Mouse (Mus musculus) cerebellum, adult 9-11 months (tissue): ENCODE data around the gene Kat2b.
"Not testable (repeated sequence)": the region's sequence is repeated elsewhere in the genome, so short reads cannot be mapped to it uniquely, and the experiment has no call there.

Experiments used
- DNase-seq: peaks from one replicate; pipeline ENCODE4 v3.0.0; 2022

The Kat2b gene

DNA sequence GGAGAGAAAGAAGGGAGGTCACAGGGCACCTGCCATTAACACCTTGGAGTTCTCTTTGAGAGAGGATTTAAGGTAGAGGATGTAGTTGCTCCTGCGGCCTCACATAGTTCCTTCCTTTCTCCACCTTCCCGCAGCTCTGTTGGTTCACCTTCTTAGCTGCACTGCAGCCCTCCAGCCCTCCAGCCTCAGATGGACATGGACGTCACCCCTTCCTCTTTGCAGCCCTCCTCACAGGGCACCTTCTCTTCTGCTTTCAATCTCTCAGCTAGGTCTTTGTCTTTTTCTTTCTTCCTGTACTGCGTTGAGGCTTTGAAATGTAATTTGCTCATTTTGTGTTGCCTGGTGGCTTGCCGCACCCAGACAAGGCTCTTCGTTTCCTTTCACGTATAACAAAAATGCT is 36.6 kb downstream of the Kat2b start:
- DNase-seq = not testable (repeated sequence)

DNA sequence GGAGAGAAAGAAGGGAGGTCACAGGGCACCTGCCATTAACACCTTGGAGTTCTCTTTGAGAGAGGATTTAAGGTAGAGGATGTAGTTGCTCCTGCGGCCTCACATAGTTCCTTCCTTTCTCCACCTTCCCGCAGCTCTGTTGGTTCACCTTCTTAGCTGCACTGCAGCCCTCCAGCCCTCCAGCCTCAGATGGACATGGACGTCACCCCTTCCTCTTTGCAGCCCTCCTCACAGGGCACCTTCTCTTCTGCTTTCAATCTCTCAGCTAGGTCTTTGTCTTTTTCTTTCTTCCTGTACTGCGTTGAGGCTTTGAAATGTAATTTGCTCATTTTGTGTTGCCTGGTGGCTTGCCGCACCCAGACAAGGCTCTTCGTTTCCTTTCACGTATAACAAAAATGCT is 39.4 kb downstream of the Kat2b start:
- DNase-seq = not testable (repeated sequence)

DNA sequence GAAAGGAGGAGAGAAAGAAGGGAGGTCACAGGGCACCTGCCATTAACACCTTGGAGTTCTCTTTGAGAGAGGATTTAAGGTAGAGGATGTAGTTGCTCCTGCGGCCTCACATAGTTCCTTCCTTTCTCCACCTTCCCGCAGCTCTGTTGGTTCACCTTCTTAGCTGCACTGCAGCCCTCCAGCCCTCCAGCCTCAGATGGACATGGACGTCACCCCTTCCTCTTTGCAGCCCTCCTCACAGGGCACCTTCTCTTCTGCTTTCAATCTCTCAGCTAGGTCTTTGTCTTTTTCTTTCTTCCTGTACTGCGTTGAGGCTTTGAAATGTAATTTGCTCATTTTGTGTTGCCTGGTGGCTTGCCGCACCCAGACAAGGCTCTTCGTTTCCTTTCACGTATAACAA is 42.3 kb downstream of the Kat2b start:
- not testable (repeated sequence) for DNase-seq

DNA sequence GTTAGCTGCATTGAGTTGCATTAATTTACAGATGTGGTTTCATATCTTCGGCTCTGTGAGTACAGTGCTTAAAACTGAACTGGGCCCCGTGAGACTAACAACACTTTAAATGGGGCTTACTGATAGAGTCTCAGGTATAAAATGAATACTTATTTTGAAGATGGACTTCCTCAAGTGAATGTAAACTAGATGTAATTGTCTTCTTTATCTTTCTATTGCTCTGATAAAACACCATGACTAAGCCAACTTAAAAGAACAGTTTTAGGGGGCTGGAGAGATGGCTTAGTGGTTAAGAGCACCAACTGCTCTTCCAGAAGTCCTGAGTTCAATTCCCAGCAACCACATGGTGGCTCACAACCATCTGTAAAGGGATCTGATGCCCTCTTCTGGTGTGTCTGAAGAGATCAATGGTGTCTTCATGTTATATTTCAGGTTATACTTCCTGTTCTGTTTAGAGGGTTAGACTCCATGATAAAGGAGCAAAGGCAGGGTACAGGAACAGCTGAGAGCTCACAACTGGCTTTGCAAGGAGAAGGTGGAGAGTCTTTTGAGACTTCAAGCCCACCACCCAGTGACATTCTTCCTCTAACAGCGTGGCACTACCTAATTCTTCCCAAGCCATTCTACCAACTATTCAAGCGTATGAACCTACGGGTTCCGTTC is 50.8 kb downstream of the Kat2b start:
- DNase-seq = no peak

DNA sequence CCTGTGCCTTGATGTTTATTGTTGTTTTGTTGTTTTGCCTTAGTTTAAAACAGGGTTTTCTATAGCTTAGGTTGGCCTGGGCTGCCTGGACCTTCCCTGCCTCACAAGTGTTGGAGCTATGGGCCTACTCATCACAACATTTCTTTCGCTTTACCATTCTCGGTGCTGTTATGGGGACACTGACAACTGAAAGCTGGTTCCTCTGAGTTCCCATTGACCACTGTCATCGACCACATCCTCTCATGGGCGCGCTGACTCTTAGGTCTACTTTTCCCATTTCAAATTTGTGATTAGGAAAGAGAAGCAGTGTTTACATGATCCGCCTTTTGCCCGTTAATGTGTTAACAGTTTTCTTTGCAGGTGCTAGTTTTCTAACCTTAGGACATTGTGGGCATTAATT is 51.7 kb downstream of the Kat2b start:
- DNase-seq = no peak

DNA sequence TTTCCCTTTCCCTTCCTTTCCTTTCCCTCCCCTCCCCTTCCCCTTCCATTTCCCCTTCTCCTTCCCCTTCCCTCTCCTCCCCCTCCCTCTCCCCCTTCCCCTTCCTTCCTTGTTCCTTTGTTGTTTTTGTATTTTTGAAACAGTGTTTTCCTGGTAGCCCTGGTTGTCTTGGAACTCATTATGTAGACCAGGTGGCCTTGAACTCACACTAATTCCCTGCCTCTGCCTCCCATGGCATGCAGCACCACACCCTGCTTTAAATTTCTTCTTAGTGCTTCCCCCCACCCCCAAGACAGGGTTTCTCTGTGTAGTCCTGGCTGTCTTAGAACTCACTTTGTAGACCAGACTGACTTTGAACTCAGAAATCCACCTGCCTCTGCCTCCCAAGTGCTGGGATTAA is 52.7 kb downstream of the Kat2b start:
- DNase-seq = no peak

DNA sequence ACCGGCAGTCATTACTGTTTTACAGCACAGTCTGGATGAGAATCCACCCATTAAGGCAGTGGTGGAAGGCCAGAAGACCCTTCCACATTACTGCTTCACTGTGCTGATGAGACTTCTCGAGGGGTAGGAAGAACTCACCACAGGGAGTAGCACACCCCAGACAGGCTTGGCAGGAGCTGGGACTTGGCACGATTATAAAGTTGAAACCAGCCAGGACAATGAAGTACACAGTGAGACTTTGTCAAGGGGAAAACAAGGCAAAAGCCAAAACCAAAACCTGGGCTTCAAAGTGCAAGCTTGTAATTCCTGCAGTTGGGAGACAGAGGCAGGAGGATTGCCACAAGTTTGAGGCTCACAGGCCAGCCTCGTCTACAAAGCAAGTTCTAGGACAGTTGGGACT is 54.0 kb downstream of the Kat2b start:
- no peak for DNase-seq

DNA sequence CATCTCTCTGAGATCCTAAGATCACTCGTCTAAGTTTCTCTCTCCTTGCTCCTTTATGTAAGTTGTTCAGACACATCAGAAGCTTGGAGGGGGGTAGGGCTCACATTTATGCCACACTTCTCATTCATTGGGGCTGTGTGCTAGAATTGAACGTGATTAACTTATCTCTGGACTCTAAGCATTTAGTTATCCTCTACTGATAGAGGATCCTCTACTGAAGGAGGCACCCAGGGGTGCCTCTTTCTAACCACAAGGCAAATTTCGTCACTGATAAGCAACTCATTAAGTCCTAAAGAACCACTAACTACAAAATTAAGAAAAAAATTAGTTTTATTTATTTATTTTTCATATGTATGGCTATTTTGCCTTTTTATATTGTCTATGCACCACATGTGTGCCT is 55.5 kb downstream of the Kat2b start:
- DNase-seq = no peak

DNA sequence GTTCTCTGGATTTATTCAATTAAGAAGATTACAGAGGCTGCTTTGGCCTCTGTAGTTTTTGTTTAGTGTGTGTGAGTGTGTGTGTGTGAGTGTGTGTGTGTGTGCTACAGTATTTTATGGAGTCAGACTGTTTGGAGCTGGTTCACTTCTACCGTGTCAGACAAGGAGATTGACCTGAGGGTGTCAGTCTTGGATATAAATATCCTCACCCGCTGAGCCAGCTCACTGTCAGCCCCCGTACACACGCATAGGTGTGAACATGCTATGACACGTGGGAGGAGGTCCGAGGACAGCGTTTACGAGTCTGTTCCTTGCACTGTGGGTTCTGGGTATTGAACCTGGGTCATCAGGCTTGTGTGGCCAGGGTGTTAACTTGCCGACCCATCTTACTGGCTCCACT is 57.1 kb downstream of the Kat2b start:
- DNase-seq = no peak

DNA sequence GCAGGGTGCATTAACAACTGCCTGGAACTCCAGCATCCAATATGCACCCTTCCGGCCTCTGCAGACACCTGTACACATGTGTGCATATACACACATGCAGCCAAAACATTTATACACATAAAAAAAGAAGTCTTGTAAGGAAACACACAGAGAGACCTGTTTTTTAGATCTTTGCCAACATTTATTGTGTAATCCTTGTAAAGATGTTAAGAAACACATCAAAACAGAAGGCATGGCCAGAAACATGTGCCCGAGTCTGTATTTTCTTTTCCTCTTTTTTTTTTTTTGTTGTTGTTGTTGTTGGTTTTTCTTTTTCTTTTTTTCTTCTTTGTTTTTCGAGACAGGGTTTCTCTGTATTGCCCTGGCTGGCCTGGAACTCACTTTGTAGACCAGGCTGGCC is 59.5 kb downstream of the Kat2b start:
- no peak for DNase-seq

DNA sequence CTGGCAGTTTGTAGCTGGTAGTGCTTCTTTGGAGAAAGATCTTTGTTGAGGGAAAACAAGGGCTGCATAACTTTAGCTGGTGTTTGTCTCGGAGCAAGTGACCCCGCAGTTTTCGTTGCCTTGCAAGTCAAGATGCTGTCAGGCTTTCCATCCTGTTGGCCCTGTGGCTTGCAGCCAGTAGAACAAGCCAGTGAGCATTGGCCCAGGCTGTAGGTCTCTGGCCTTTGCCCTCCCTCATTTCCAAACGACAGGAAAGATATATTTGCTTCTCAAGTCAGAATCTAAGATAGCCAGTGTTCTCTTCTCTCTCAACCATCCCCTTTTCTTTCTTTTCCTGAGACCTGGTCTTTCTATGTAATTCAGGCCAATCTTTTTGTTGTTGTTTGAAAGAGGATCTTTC is 60.8 kb downstream of the Kat2b start:
- DNase-seq = peak; percentile 26

DNA sequence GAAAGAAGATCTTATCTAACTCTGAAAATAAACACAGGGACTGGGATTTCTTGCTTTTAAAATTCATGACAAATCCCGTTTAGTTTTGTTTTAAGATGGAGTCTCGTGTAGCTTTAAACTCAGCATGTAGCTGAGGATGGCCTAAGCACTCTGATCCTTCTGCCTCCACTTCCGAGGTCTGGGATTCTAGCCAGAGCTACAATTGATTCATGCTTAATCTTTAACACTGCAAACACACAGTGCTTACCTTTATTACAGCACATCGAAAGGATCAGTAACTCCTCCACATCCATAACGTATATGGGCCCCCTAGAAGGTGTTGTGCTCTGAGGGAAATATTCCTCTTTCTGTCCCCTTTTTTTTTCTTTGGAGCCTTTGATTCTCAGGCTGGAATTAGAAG is 61.5 kb downstream of the Kat2b start:
- DNase-seq = peak; percentile 41

DNA sequence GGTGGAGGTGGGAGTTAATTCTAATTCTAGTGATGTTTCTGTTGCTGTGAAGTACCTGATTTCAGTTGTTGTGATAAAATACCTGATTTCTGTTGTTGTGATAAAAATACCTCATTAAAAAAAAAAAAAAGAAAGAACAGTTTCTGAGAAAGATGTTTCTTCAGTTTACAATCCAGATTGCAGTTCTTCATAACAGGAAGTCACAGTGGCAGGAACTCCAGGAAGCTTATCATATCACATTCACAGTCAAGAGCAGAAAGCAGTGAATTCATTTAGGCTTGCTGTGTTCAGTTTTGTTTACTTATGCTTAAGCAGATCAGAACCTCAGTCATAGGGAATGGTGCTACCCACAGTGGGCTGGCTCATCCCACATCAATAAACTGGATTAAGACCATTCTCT is 64.7 kb downstream of the Kat2b start:
- no peak for DNase-seq

DNA sequence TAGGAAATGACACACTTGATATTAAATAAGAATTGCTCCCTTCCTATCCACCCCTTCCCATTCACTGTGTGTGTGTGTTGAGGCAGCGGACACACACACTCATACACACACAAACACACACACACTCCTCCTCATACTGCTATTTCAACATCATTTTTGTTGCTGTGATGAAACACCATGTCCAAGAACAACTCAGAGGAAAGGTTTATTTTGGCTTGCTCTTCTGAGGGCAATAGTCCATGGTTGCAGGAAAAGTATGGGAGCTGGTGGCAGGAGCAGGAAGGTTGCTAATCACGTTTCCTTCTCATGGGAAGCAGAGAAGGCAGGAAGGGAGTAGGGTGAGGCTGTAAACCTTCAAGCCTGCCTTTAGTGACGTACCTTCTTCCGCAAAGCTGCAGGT is 76.7 kb downstream of the Kat2b start:
- DNase-seq = no peak

DNA sequence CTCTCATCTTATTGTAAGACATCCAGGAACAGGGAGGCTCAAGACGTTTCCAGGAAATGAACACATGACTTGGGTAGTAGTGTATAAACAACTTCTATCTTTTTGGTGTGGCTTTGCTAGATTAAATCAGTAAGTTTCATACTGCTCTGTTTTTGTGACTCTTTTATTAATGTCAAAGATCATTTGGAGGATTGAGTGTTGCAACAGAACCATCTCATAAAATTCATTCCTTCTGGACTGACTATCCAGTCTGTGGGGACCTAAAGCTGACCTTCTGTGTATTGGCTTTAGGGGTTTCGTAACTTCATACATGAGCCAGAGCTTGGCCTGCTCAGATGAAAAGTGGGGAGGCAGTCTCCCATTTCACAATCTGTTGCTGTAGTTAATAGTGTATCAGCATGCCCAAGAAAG is 83.6 kb downstream of the Kat2b start:
- DNase-seq = no peak

DNA sequence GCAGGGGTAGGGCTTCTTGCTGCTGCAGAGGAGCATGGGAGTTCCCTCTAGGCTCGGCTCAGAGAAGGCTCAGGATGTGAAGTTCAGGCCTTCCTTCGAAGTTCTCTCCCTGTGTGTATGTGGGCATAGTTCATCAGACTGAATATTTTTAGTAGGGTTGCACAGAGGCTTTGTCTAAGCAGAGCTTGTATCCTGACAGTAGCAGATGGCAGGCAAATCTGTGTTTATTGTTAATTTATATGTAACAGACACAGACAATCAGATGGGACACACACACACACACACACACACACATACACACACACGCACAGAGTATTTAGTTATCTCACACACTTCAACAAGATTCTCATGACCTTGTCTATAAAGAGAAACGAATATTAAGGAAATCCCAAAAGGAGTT is 87.9 kb downstream of the Kat2b start:
- DNase-seq = no peak

DNA sequence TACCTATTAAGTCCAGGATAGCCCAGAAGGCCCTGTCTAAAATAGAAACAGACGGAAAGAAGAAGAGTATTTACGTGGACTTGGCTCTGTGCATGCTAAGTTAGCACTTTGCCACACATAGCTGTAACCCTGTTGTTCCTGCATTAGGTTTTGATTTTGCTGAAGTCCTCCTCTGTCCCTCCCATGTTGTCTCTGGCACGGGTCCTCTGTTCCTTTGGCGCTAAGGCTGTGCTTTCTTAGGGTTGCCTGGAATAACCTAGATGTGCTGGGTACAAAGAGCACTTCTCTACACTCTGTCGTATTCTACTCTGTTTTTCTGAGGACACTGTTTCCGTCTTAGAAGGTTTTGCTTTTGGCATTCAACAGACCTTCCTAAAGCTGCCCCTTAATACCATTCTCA is 88.4 kb downstream of the Kat2b start:
- DNase-seq = no peak

DNA sequence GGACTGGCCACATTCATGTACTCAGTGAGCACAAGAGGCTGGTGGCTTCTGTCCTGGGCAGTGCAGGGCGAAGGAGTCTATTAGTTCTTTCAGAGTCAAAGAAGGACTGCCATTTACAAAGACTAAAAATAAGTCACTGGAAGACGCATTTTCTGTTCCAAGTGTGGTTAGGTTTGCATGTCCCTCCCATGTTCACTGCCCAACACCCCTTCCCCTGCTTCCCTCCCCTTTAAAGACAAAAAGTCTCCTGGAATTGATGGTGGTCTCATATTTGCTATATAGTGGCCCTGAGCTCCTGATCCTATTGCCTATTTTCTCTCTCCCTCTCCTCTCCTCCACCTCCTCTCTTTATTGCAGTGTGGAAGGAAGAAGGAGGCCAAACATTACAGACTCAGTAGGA is 89.3 kb downstream of the Kat2b start:
- DNase-seq = no peak

DNA sequence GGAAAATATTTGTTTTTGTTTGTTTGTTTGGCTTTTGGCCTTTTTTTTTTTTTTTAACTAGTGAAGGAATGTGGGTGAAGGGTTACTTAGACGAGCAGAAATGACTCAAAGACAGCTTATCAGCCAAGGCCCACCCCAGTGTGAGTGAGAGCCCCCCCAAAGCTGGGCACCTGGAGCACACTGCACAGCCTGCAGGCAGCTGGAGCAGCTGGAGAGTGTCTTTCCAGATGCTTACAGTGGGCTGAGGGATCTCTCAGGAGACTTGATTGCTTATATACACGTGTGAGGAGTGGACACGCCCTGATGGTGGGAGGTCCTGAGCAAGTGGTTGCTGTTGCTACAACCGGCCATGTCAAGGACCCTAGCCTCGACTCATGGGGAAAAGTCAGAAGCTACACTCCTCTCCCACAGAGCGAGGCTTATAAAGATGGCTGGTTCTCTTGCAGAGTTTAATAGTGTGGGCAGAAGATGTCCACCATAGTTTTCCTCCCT is 89.8 kb downstream of the Kat2b start:
- no peak for DNase-seq

DNA sequence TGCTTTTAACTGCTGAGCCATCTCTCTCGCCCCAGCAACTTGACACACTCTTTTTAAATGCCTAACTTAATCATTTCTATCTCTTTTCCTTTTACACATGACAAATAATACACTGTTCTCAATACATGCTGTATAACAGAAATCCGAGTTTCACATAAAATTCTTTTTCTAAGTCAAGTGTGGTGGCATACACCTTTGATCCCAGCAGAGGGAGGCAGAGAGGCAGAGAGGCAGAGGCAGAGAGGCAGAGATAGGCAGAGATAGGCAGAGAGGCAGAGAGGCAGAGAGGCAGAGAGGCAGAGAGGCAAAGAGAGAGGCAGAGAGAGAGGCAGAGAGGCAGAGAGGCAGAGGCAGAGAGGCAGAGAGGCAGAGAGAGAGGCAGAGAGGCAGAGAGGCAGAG is 90.7 kb downstream of the Kat2b start:
- not testable (repeated sequence) for DNase-seq

DNA sequence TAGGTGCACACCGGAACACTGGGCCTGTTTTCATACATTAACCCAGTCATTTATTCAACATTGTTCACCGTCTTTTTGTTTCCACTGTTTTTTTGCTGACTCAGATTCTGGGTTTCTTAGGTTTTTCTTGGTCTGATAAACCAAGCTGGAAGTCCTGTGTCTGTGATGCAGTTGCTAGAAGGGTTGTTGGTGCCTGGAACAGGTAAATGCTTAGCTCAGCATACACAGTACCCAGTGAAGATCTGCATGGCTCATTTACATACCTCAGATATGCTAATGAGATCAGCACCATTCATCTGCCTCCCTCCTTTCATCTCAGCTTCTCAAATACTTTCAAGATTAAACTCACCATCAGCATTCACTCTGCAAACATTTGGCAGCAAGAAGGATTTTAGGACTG is 92.0 kb downstream of the Kat2b start:
- no peak for DNase-seq

DNA sequence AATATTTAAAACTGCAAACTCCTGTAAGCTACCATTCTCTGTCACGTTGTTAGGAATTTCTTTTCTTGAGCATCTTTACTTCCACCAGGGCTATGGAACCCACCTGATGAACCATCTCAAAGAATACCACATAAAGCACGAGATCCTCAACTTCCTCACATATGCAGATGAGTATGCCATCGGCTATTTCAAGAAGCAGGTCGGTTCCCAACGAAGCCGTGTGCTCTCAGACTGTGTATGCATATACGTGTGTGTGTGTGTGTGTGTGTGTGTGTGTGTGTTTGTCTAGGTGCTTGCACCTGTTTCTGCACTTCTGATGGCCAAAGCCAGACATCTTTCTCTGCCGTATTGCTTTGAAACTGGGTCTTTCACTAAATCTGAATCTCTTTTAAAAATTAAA is 92.6 kb downstream of the Kat2b start:
- no peak for DNase-seq

DNA sequence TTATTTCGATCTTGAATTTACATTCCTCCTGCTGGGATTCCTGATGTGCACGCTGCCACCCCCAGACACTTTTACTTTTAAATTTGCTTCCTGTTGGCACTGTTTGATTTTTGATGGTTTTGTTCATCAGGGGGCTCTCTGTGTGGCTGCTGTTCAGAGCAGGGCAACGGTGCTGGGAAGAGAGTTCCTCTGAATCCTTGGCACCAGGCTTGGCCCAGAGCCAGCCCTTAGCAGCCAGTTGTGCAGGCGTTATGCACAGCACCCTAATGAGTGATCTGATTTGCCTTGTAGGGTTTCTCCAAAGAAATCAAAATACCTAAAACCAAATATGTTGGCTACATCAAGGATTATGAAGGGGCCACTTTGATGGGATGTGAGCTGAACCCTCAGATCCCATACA is 93.1 kb downstream of the Kat2b start:
- DNase-seq = no peak

DNA sequence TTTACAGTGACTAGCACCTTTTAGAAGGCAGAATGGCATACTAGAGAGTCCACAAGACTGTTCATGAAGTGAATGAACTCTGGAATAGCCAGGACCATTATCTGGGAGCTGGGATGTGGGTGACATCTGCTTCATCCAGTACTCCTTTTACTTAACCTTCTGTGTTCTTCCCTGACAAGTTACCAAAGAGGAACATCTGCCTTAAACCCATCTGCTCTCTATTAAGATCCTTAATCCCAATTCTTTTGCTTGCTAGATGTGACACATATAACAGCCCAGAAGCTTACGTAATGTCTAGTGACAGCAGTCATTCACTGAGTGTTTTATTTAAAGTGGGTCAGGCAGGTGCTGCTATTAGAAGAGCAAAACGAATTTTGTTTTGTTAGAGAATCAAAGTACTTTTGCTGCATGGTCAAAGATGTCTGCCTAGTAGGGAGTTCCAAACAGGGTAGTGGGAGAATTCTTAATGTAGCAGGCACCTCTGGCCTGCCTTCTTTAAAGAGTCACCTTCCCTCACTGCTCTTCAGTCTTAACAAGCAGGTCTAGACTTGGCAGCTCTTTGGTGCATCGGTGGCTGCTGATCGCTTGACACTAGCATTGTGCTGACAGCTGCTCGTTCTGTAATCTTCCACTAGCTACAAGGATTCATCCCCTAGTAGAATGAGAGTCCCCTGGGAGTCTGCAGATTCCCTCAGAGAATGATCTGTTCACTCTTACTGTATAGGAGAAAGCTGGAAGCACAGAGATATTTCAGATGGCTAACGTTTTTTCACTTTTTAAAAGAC is 94.6 kb downstream of the Kat2b start:
- DNase-seq = no peak

DNA sequence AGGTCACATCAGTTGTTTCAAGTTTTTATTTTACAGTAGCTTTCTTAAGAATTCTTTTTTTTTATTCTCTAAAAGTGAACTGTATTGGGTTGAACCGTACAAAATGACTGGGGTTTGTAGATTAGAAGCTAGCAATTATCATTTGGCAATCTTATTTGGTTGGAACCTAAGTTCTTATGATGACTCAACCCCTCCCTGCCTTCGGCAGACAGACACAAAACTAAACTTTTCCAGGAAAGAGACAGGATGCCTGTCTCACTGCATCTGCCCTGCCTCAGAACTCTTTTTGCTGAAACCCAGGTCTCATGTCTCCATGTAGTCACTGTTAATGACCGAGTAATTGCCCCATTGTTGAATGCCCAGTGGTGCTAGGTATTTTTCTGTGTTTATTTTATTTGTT is 97.6 kb downstream of the Kat2b start:
- no peak for DNase-seq
